Mouse (Mus musculus) CH12.LX (cell line): ENCODE results near the gene Ak9. TPM values are rescaled to one million over a fixed set of nuclear protein-coding genes. Genes with fewer than 3 reads are reported as not detected.
A peak's percentile ranks its signal among the peaks of the same experiment; 100 is the strongest.

Source experiments
- DNase-seq: peaks from one replicate; pipeline ENCODE4 v3.0.0-alpha.2; 2013; ENCODE audit errors: extremely low read depth
- H3K27ac ChIP-seq: 2 replicates; pipeline ENCODE4 v1.5.1; 2012; ENCODE audit warnings: low read depth, mild to moderate bottlenecking, control low read depth, moderate library complexity; ENCODE audit not compliant: insufficient read depth
- H3K27me3 ChIP-seq: replicated peaks from 2 replicates; pipeline ENCODE3; 2012; ENCODE audit warnings: inconsistent platforms
- H3K36me3 ChIP-seq, 2 experiments: replicated peaks in 1 of 2; 2 replicates each; pipeline versions ENCODE3 to v1.6.1; 2012; ENCODE audit warnings: inconsistent platforms in 1 of 2, low read length in 1 of 2, mild to moderate bottlenecking in 1 of 2, mixed read lengths in 1 of 2, moderate library complexity in 1 of 2; ENCODE audit not compliant: control insufficient read depth in 1 of 2, insufficient read depth in 1 of 2
- H3K4me1 ChIP-seq, 2 experiments: 2 replicates each; pipeline ENCODE4 v1.6.1; 2012; ENCODE audit warnings: inconsistent platforms in 1 of 2, moderate library complexity in 1 of 2; ENCODE audit not compliant: insufficient read depth in 2 of 2, control insufficient read depth in 1 of 2
- H3K4me2 ChIP-seq: 2 replicates; pipeline ENCODE4 v1.6.1; 2012; ENCODE audit warnings: low read depth, mild to moderate bottlenecking, control low read depth; ENCODE audit not compliant: poor library complexity, insufficient read depth, severe bottlenecking
- H3K4me3 ChIP-seq, 3 experiments: fragments of 150-350 bp in 1 of 3; sonication (generic) in 1 of 3; replicated peaks in 1 of 3; 2 replicates each; pipeline versions ENCODE3 to v1.5.1; 2011 to 2012; ENCODE audit warnings: low read depth in 2 of 3, low read length in 2 of 3, mild to moderate bottlenecking in 2 of 3, moderate library complexity in 2 of 3, control low read depth in 1 of 3, improper control_type of control experiment in 1 of 3, inconsistent platforms in 1 of 3, mixed read lengths in 1 of 3; ENCODE audit not compliant: poor library complexity in 1 of 3
- H3K79me2 ChIP-seq: replicated peaks from 2 replicates; pipeline ENCODE4 v1.6.1; 2012; ENCODE audit warnings: mild to moderate bottlenecking, moderate library complexity; ENCODE audit not compliant: control insufficient read depth, poor library complexity, insufficient read depth, severe bottlenecking; ENCODE audit errors: extremely low read depth
- H3K9ac ChIP-seq: 2 replicates; pipeline ENCODE4 v1.6.1; 2012; ENCODE audit warnings: low read depth, mild to moderate bottlenecking, control low read depth, moderate library complexity; ENCODE audit not compliant: insufficient read depth
- H3K9me3 ChIP-seq: replicated peaks from 2 replicates; pipeline ENCODE3; 2012; ENCODE audit warnings: low read length, inconsistent platforms, mixed read lengths
- CHD2 ChIP-seq: IDR thresholded peaks from 2 replicates; pipeline ENCODE4 v1.6.1; 2011; ENCODE audit warnings: low read length, improper control_type of control experiment
- CTCF ChIP-seq, 2 experiments: IDR thresholded peaks in 1 of 2; conservative IDR thresholded peaks in 1 of 2; 2 replicates each; pipeline ENCODE4 v1.5.1; 2011 to 2012; ENCODE audit warnings: low read depth in 2 of 2, low read length in 2 of 2, improper control_type of control experiment in 1 of 2, inconsistent platforms in 1 of 2, mild to moderate bottlenecking in 1 of 2, moderate library complexity in 1 of 2
- ELF1 ChIP-seq: IDR thresholded peaks from 2 replicates; pipeline ENCODE4 v1.6.1; 2014; ENCODE audit warnings: low read depth, mild to moderate bottlenecking, inconsistent platforms, low read length, improper control_type of control experiment
- ETS1 ChIP-seq: conservative IDR thresholded peaks from 2 replicates; pipeline ENCODE4 v1.6.1; 2012; ENCODE audit warnings: low read depth, mild to moderate bottlenecking, inconsistent platforms, low read length, improper control_type of control experiment, moderate library complexity
- GABPA ChIP-seq: IDR thresholded peaks from 2 replicates; pipeline ENCODE4 v1.6.1; 2012; ENCODE audit warnings: low read depth, low read length, improper control_type of control experiment, inconsistent platforms; ENCODE audit not compliant: insufficient replicate concordance
- PAX5 ChIP-seq: IDR thresholded peaks from 2 replicates; pipeline ENCODE4 v1.6.1; 2012; ENCODE audit warnings: low read length, inconsistent platforms, mixed read lengths
- RAD21 ChIP-seq: IDR thresholded peaks from 2 replicates; pipeline ENCODE4 v1.6.1; 2011; ENCODE audit warnings: low read depth, mild to moderate bottlenecking, low read length, improper control_type of control experiment, moderate library complexity
- SMC3 ChIP-seq: IDR thresholded peaks from 2 replicates; pipeline ENCODE4 v1.6.1; 2011; ENCODE audit warnings: low read depth, low read length, improper control_type of control experiment
- TBP ChIP-seq: conservative IDR thresholded peaks from 2 replicates; pipeline ENCODE4 v1.6.1; 2011; ENCODE audit warnings: low read depth, low read length, improper control_type of control experiment
- TCF12 ChIP-seq: IDR thresholded peaks from 2 replicates; pipeline ENCODE4 v1.6.1; 2014; ENCODE audit warnings: low read depth, mild to moderate bottlenecking, inconsistent platforms, low read length, improper control_type of control experiment
- UBTF ChIP-seq: IDR thresholded peaks from 2 replicates; pipeline ENCODE4 v1.6.1; 2012; ENCODE audit warnings: low read depth, mild to moderate bottlenecking, inconsistent platforms, low read length, improper control_type of control experiment, moderate library complexity
- dilution Hi-C: fragments of 300-500 bp; cut with MboI; formaldehyde crosslinking; loops from 2 replicates; pipeline ENCODE4 v1.14.3; 2020; ENCODE audit warnings: low sequenced_read_pairs; ENCODE audit not compliant: extremely low pct_unique_long_range_greater_than_20kb, extremely low pct_ligation_motif_present
- in situ Hi-C: fragments of 300-500 bp; cut with MboI; formaldehyde crosslinking; loops from 3 replicates; pipeline ENCODE4 v1.14.3; 2019; ENCODE audit warnings: low sequenced_read_pairs, low pct_ligation_motif_present, low pct_unique_long_range_greater_than_20kb, mixed read lengths
- polyA plus RNA-seq: library from polyadenylated mRNA; unstranded; fragments of >175 nt; gene quantifications from 2 replicates; pipeline ENCODE4 v1.2.1, GENCODE M21; 2012; ENCODE audit warnings: low read depth; ENCODE audit not compliant: insufficient read length
- total RNA-seq, 2 experiments: library from RNA; depleted of rRNA; stranded (reverse); fragments of 300-350 nt in 1 of 2; fragments of >200 nt in 1 of 2; gene quantifications; 2 replicates each; pipeline ENCODE4 v1.2.3; 2012 to 2014

The Ak9 gene
- total and polyA plus RNA-seq, 3 experiments: 0.04 to 0.11 (median 0.07) TPM

DNA sequence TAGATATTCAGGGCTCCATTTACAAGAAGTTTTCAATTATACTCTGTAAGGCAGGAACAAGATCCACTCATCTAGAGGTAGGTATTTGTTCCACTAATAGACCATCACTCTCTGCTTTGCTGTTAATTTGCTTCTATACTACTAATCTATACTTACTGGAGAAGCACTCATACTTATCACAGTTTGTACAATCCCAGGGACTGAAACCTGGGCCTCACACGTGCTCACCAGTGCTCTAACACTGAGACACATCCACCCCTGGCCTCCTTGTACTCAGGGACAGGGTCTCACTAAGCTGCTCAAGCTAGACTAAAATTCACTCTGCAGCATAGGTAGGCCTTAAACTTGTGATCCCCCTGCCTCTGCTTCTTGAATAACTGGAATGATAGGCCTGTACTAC is 42.6 kb upstream of the Ak9 start:
- Histone ChIP-seq H3K4me2 (no peak overlapping the region), H3K4me1 (no peaks in the 10 kb centered on the region)
- TF ChIP-seq TBP: no peak
- TF ChIP-seq, all 38 proteins: peak for 0
- dilution Hi-C loops: no loop called here
- Histone ChIP-seq H3K9ac (no peak overlapping the region), H3K36me3 (peaks cover 16 to 72% of the 10 kb centered on the region in 2 experiments), H3K4me3 (no peak overlapping the region), H3K9me3 (no peaks in the 10 kb centered on the region), H3K79me2 (no peaks in the 10 kb centered on the region), H3K27ac (no peak overlapping the region), H3K27me3 (no peaks in the 10 kb centered on the region)
- DNase-seq: no peak
- in situ Hi-C loops: no loop called here

DNA sequence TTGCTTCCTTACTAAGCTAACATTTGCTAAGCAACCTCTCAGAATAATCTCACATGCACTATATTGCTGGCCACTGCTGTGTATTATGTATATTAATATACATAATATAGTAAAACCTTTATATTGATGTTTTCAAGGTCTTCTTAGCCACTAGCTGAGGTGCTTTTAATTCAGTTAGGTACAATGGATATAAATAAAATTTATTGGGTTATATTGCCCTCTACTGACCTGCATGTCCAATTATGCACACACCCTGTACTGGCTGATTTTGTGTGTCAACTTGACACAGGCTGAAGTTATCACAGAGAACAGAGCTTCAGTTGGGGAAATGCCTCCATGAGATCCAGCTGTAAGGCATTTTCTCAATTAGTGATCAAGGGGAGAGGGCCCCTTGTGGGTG is 41.9 kb upstream of the Ak9 start:
- dilution Hi-C loops (no loop called here), in situ Hi-C loops (no loop called here)
- DNase-seq: no peak
- no peak overlapping the region for H3K4me3 ChIP-seq
- H3K4me2 ChIP-seq: no peak overlapping the region
- H3K27me3 ChIP-seq: no peaks in the 10 kb centered on the region
- peaks cover 14 to 72% of the 10 kb centered on the region in 2 experiments for H3K36me3 ChIP-seq
- no peak for TF ChIP-seq CTCF (conservative IDR thresholded peaks at IDR 0.05 in 1 of 2, IDR thresholded peaks at IDR 0.05 in 1 of 2; ENCODE audit: low read depth in 2 of 2, low read length in 2 of 2)
- no peak for TF ChIP-seq UBTF
- no peak for TF ChIP-seq ETS1
- no peak for TF ChIP-seq ELF1
- TF ChIP-seq CHD2: no peak
- TF ChIP-seq TCF12: no peak
- TF ChIP-seq PAX5: no peak
- TF ChIP-seq, all 38 proteins: peak for 0
- Histone ChIP-seq H3K27ac (no peak overlapping the region), H3K9me3 (no peaks in the 10 kb centered on the region), H3K79me2 (no peaks in the 10 kb centered on the region), H3K9ac (no peak overlapping the region), H3K4me1 (no peaks in the 10 kb centered on the region)

DNA sequence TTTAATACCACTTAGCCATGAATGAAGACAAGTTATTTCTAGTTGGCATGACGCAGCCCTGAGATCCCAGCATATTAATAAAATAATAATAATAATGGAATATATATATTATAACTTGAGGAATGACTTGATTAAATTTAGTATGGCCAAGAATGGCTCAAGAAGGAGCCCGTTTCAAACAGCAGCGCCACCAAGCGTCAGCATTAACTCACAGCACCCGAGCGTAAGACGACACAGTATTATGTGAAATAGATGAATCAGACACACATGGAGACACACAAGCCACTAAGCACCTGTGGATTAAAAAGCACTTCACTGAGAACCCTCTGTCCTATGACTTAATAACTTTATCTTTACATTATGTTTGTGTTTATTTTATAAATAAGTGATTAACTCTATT is 31.9 kb upstream of the Ak9 start:
- in situ Hi-C loops: no loop called here
- H3K79me2 ChIP-seq: no peaks in the 10 kb centered on the region
- H3K4me1 ChIP-seq: no peaks in the 10 kb centered on the region
- no peak overlapping the region for H3K9ac ChIP-seq
- no peaks in the 10 kb centered on the region for H3K27me3 ChIP-seq
- H3K4me3 ChIP-seq: no peak overlapping the region
- TF ChIP-seq RAD21 (peak; percentile 22), SMC3 (peak; percentile 27; the same call in 1 of the 2 replicates), CTCF (conservative IDR thresholded peaks at IDR 0.05 in 1 of 2, IDR thresholded peaks at IDR 0.05 in 1 of 2; ENCODE audit: low read depth in 2 of 2, low read length in 2 of 2) (peak in 1 of 2 experiments; percentile 46; a peak in 2 of 4 replicates), GABPA (no peak)
- peak; percentile 17 for DNase-seq
- H3K9me3 ChIP-seq: no peaks in the 10 kb centered on the region
- H3K4me2 ChIP-seq: no peak overlapping the region
- dilution Hi-C loops: no loop called here
- H3K36me3 ChIP-seq: peaks cover 17 to 75% of the 10 kb centered on the region in 2 experiments
- H3K27ac ChIP-seq: no peak overlapping the region
